Mouse (Mus musculus) kidney, adult 9 months (tissue): ENCODE measurements around the gene Pde4c.

Experiments
- DNase-seq: peaks from one replicate; pipeline ENCODE4 v3.0.0; 2022

Pde4c gene

DNA sequence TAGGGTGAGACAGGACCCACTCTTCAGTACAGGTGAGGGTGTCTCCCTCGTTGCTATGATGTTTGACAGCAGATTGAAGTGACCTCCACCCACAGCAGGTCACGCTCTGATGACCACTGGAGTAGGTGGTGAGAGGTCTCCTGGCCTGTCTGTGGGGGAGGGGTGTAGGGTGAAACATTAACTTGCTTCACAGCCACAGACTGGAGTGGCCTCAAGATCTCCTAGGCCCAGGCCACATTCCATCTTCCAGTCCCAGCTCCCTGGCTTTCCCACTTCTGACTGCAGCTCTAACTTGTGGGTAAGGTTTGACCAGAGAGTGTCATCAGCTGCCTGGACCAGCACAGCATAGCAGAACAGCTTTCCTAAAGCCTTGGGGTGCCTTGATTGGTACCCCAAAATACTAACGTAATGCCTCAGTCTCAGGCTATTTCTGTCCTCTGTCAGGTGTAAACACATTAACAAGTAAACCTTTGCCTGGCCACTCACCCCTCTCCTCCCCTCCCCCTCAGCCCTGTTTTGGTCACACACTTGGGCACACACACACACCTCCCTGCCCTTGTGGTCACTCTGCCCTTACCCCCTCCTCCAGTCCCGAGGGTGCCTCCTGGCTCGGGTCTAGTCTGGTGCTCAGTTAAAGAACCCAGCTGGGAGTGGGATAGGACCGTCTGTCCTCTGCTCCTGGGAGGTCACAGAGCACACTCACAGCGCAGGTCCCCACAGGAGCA lies at the start of gene Pde4c:
Gene Pde4c (plus strand): TSS at position 235 of the 725 bp plus-strand sequence.
- peak; percentile 98 for DNase-seq

DNA sequence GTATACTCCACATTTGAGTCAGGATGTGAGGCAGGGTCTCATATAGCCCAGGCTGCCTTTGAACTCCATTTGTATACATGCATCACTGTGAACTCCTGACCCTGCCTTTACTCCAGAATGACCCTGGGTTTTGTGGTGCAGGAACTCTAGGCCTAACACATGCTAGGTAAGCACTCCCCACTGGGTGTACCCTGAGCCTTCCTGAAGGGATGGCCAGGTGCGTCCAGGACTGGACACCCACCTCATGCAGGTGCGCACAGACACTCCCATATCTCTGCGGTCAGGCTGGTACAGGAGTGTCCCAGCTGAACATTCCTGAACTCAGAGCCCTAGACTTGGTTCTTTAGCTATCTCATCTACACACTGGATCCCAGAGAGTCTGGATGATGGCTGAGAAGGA lies 49.4 kb upstream of the Pde4c start:
- no peak for DNase-seq

DNA sequence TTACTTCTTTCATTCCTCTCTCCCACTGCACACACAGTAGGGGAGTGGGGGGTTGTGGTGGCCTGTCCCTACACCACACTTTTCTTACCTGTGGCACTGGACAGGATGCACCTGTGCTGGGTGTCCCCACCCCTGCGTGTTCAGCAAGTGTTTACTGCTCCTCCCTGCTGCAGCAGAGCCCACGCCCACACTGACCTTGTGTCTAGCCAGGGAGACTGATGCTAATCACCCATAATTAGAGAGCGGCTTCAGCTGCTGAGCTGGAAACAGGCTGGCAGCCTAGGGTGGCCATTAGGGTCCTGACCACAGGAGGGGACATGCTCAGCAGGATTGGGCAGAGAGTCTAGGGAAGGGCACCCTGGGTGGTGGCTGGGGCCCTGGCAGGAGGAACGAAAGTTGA lies 48.8 kb upstream of the Pde4c start:
- DNase-seq: peak; percentile 52

DNA sequence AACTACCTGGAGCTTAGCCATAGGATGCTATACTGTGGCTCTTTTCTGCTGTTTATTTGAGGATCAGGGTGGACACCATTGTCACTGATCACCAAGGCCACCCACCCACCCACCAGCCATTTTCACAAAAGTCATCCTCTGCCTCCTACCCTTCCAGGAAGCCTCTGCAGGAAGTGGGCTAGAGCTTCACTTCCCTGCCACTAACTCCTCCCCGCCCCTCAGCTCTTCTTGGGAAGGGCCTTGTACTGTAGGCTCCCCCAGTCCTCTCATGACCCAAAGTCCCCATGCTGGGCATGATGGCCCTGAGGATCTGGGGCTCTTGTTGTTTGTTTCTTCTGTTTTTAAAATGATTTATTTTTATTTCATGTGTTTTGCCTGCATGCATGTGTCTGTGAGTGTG lies 48.2 kb upstream of the Pde4c start:
- no peak for DNase-seq

DNA sequence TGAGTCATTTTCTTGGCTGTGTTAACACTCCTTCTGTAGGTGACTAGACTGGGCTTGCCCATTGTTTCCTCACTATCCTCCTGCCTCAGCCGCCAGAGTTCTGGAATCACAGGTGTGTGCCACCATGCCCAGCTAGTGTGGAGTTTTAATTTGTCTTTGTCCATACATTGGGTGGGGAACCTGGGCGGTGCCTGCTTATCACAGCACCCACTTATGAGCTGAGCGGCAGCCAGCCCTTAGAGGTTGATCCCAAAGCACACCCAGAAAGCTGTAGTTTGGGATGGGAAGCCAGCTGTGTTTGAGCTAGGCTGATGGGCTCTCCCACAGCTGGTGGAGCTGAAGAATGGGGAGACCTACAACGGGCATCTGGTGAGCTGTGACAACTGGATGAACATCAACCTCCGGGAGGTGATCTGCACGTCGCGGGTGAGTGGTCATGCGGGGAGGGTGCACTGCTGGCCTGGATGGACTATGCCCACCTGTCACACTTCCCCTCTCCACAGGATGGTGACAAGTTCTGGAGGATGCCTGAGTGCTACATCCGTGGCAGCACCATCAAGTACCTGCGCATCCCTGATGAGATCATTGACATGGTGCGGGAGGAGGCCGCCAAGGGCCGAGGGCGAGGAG lies 46.0 kb upstream of the Pde4c start:
- DNase-seq: peak; percentile 88

DNA sequence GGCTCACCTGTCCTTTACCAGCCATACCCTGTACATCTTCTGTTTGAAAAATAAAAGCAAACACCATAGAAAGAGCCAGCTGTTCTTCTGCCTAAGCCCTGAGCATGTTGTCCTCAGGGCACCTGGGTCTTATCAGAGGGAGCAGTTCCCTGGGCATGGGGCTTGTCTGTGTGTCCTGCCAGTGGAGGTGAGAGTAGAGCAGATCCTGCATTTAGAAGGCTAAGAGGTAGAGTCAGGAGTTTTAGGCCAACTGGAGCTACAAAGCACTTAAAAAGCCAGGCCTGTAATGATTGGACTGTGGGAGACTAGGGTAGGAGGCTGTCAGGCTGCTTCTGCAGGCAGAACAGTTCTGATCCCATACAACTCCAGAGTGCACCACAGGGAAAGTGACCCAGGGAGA lies 44.8 kb upstream of the Pde4c start:
- DNase-seq: no peak

DNA sequence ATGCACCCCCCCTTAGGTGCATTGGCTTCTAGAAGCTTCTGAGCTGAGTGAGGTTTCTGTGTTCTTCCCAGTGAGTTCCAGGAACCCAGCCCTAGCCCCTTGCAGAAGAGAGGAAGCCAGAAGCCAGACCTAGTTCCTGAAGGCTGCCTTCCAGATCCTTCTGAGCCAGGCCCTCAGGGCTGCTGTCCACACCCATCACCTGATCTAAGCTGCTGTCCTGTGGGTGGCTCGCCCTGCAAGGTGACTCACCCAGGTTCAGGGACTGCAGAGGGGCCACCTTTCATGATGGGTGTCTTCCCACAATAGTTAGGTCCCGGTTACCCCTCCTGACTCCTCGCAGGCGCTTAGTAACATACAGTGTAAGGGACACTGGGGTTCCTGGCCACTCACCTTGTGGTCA lies 44.1 kb upstream of the Pde4c start:
- DNase-seq: no peak

DNA sequence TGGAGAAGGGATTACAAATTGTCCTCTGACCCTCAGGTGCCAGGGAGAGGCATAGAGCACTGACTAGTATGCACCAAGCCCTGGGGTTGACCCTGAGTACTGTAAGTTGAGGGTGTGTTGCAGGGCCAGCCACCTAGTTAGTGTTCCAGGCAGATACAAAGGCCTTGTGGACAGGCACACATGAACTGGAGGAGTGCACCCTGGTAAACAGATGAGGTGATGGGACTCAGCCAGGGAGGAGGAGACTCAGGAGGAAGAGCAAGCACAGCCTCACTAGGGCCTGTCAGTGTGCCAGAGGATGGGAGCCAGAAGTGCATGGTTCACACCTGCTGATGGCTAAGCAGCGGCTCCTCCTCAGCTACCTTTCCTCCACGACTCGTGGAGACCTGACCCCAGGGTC lies 43.5 kb upstream of the Pde4c start:
- DNase-seq: peak; percentile 95

DNA sequence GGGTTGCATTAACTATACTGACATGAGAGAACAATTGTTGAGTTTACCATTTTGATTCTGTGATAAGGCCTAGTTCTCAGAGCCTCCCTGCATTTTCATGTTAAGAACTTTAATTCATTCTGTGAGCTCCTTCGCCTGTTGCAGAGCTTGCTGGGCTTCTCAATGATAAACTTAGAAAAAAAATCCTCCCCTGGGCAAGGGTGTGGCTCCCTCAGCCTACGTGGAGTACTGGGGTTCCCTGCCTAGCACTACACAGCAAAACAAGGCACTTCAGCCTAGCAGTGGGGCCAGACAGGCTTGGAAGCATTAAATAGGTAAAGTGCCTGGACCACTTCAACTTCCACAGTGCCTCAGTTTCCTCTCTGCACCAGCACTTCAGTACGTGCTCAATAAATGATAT lies 42.1 kb upstream of the Pde4c start:
- no peak for DNase-seq

DNA sequence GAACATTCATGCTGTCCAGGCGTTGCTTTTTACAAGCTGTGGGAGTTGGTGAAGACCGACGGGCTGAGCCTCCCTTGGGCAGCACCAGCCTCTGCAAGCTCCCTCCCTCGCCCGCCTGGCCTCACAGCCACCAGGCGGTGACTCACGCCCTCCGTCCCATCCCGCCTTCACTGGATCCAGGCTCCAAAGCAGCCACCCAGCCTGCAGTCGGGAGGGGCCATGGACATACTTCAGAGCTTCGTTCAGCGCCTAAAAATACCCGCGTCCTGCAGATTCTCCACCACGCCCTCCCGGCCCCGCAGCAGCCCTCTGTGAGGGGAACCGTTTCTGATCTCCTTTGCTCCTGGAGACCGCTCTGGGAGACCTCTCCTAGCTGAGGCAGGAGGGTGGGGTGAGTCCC lies 41.3 kb upstream of the Pde4c start:
- DNase-seq: no peak

DNA sequence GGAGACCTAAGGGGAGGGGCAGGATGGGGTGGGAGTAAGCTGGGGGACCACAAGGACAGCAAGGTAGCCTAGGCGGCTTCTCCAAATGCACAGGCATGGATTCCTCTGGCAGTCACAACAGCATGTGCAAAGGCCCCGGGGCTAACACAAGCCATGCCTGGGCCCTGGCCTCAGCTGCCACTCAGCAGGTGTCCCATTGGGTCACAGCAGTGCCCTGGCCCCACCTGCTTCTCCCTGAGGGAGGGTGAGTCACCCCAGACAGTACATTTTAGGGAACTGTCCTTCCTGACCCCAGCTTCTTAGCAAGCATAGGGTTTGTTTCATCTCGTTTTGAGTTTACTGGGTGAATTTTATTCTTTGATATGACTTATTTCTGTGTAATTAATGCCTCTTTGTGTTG lies 40.8 kb upstream of the Pde4c start:
- DNase-seq: no peak

DNA sequence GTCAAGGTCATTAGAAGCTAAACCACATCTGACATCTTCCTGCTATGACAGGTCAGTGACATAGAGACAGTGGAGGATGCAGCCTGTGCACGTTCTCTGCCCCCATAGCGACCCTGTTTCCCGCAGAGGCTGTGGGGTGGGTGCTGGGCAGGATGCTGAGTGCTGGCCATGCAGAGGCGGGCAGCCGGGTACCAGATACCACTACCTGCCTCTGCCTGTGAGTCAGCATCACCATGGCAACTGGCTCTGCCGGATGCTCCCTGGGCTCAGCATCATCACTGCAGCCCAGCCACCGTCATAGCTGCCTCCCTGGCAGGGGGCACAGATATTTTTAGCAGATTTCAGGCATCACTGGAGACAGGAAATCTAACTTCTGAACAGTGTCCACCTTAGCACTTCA lies 39.2 kb upstream of the Pde4c start:
- DNase-seq: no peak

DNA sequence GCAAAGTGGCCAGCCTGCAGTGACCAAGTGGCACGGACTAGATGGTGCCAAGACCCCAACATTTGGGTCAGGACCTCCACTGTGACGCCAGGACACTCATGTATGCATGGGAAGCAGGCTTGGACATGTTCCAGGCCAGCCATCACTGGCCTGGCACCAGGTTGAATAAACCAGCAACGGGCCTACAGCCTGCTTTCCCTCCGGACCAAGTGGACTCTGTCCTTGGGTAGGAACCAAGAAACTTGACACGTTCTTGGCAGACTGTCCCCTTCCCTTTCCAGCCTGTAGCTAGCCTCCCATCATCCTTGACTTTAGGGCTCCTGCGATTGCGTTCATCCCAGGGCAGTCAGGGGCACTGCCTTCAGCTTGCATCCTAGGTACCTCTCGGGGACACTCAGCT lies 35.9 kb upstream of the Pde4c start:
- peak; percentile 93 for DNase-seq

DNA sequence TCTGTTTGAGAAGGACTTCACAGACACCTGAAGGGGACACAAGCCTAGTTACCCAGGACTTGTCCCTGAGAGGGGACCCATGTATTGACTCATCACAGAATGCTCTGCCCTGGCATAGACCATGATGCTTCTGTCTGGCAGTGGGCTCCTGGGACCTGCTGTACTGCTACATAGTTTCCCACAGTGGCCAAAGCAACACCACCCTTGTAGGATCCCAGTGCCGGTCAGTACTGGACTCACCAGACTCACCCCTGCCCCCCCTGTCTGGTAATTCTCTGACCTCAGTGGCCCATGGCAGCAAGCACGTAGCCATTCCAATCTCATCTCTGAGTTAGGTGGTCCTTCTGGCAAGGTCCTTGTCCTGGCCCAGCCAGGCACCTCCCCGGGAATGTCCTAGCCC lies 35.4 kb upstream of the Pde4c start:
- DNase-seq: no peak

DNA sequence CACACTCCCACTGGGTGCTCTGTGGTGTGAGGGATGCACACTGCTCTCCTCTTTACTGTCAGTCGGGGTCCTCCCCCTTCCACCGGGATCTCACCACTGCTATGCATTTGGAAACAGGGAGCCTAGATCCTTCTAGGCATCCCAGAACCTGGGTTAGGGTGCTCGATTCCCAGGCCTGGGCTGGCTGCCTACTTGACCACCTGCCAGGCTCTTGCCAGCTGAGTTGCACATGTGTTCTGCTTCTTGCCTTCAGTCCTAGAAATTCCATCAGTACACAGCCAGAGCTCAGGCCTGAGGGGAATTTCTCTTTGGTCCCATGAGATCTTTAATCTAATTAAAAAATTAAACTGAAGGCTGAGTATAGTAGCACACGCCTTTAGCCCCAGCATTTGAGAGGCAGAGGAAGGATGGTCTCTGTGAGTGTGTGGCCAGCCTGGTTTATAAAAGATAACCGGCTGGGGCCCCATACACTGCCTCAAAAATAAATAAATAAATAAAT lies 33.6 kb upstream of the Pde4c start:
- DNase-seq: no peak

DNA sequence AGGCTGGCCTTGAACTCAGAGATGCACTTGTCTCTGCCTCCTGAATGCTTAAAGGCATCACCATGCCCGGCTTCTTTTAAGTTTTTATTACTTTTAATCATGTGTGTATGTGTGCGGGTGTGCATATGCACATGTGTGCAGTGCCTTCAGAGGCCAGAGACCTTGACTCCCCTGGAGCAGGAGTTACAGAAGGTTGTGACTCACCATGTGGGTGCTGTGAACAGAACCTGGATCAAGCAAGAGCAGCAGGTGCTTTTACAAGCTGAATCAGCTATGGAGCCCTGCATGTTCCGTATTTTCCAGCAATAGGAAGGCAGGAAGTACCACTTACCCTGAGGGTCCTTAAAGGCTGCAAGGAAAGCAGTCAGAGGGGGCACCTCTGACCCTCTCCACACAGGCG lies 32.3 kb upstream of the Pde4c start:
- DNase-seq: no peak

DNA sequence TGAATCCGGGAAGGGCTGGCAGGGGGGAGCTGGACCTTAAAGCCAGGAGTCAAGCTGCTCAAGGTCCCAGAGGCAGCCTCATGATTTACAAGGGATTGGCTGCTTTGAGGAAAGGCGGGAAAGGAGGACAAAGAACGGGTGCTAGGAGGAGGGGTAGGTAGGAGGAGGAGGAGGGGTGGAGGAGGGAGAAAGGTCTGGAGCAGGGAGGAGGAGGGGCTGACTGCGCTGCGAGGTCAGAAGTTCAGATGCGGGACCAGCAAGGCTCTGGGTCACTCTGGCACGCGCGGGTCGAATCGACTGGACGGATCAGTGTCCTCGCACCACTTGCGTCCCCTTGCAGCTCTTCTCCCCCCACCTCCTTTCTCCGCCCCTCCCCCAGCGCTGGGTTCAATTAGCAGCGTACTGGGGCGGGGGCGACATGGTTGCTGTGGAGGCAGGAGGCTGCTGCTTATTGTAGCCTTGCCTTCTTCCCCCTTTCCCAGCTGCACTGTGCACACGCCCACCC lies 31.7 kb upstream of the Pde4c start:
- peak; percentile 76 for DNase-seq

DNA sequence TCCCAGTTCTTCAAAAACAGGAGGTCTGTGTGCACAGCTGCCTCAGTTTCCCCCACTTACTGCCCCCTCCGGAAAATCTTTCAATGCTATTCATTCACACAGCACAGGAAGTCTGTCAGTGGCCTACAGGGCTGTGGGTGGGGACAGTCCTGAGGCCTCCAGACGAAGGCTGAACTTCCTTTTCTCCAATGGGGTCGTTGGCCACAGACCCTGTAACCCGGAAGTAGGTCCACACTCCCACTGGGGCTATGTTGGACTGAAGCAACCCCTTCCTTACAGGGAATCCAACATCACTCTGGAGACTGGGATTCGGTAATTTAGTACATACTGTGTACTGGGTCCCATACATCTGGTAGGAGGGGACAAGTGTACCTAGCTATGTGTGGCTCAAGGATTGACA lies 29.9 kb upstream of the Pde4c start:
- DNase-seq: no peak

DNA sequence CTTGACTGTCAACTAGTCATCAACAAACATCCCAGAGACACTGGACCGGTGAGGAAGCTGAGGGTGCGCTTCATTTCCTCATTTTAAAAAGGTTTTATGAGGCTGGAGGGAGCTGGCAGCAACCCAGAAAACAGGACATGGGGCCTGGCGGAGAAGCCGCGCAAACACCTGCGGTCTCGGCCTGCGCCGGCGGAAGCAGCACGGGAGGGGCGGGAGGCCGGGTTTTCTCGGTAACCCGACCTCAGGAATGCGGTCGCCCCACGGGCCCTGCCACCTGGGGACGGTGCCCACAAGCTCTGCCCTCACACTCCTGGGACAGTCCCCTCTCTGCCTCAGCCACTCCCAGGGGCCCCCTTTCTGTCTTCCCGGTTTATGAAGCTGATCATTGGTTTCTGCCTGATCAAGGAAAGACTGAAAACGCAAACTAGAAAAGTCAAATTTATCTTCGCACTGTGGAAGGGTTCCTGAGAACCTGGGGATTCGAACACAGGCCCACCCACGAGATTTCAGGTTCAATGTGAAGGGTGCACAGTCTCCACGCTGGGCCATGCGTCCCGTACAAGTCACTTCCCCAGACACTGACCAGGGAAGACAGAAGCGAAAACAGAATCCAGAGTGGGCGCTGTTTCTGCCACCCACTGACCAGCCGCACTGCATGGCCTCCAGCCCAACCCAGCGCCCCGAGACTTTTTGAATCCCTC lies 28.1 kb upstream of the Pde4c start:
- peak; percentile 66 for DNase-seq

DNA sequence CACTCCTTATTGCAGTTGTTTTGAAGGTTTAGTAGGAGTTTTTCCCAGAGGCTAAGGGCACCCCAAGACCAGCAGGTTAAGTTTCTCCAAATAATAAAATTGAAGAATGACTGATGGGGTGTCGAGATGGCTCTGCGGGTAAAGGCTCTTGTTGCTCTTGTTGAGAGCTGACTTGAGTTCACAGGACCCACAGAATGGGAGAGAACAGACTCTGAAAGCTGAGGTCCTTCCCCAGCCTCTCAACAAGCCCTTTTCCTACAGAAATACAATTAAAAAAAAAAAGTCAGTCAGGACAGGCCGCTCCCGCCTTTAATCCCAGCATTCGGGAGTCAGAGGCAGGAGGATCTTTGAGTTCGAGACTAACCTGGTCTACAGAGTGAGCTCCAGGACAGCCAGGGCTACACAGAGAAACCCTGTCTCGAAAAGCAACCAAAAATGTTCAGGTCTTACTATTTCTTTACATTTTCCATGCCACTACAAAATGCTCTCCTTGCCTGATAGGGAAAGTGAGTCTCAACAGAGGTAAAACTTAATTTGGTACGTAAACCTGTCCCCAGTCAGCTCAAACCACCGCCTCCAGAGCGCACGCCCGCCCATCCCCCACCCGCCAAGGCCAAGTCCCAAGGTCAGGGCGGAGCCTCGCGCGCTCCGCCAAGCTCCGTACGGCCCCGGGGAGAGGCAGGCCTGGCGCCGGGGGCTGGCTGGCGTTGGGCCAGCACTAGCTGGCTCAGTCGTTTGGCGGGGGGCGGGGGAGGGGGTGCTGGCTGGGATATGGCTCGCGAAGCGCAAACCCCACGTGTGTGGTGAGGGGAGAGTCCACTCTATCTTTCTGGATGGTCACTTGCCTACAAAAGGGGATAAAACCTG lies 27.3 kb upstream of the Pde4c start:
- peak; percentile 84 for DNase-seq

DNA sequence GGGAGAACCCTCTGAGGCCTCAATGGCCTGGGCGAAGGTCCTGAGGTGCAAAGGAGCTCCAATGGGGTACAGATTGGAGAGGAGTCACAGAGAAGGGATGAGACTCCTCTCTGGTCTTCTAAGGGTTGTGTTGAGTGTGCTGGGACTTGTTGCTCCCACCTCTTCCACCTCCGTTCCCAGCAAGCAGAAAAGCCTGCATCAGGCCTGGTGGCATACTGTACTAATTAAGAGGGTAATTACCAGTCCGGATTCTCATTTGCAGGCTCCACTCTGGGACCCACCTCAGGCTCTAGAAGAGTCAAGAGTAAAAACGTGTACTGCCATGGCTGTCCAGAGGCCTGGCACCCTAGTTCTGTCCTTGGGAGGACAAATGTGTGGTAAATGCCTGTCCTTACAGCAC lies 26.6 kb upstream of the Pde4c start:
- DNase-seq: peak; percentile 39

DNA sequence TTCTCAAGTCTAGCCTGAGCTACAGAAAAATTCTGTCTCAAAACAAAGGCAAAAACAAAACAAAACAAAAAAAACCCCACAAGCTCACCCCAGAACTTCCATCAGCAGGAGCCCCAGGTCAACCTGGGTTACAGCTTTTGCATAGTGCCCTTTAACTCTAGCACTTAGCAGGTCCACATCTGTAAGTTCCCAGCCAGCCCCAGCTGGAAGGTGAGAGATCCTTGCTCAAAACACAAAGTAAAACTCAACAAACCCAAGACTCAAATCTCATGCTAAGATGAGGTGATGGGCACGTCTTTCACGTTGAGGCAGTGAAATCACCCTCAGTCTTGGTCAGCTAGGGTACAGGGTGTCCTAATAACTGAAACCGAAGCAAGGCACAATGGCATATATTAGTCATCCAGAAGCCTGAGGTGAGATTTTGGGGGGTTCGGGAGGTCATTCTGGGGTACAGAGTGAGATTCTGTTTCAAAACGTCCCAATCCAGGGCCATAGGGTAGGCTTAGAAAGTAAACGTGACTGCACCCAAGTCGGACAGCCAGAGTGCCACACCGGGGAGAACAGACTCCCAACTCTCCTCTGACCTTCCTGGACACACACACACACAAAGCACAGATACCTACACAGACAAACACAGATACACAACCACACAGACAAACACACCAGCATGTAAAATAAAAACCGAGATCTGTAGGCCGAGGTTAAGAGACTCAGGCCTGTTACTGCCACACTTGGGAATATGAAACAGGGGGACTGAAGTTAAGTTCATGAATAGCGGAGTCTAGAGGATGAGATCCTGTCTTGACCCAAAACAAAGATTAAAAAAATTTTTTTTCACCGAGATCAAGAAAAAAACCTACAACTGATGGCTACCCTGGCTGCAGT lies 25.9 kb upstream of the Pde4c start:
- DNase-seq: no peak
